Mouse (Mus musculus) CD4-positive, CD25-positive, alpha-beta regulatory T cell, adult 4 months (primary cell): Measurements from ENCODE around the gene Dyx1c1. TPM values are rescaled to one million over a fixed set of nuclear protein-coding genes. Genes with fewer than 3 reads are reported as not detected.

Experiments
- polyA plus RNA-seq, 2 experiments: library from polyadenylated mRNA; unstranded; fragments of 100-300 nt; shearing (Covaris generic); gene quantifications; one replicate each; pipeline ENCODE4 v1.2.1; 2017

Dyx1c1 gene
- polyA plus RNA-seq, 2 experiments from 2014 or later = 3.7 to 4.0 TPM

Other genes starting within 250 kb of the Dyx1c1 start
- under 1 TPM in 1 of 2 experiments, not detected in 1; 0.04 TPM for gene Prtg, start 151.9 kb upstream of the Dyx1c1 start, polyA plus RNA-seq
- not detected for gene Pygo1, start 33.1 kb upstream of the Dyx1c1 start, polyA plus RNA-seq
- gene Gm44503, start 67 bp downstream of the Dyx1c1 start, polyA plus RNA-seq = under 1 TPM in 1 of 2 experiments, not detected in 1; 0.27 TPM
- gene Ccpg1os, start 26.6 kb downstream of the Dyx1c1 start, polyA plus RNA-seq = 1 to 10 TPM; 5.7 to 9.5 TPM
- gene Ccpg1, start 26.6 kb downstream of the Dyx1c1 start, polyA plus RNA-seq = 100 to 1,000 TPM in 1 of 2 experiments, 10 to 100 TPM in 1; 85.9 to 106 TPM
- 10 to 100 TPM; 14.2 to 22.2 TPM for gene Pigb, start 81.6 kb downstream of the Dyx1c1 start, polyA plus RNA-seq
- 10 to 100 TPM; 34.9 to 86.7 TPM for gene Rab27a, start 86.1 kb downstream of the Dyx1c1 start, polyA plus RNA-seq
- under 1 TPM in 1 of 2 experiments, not detected in 1; 0.44 TPM for gene Khdc3, start 143.1 kb downstream of the Dyx1c1 start, polyA plus RNA-seq
- gene Gm20509, start 143.7 kb downstream of the Dyx1c1 start, polyA plus RNA-seq = not detected
- 10 to 100 TPM; 78.8 to 89.1 TPM for gene Rsl24d1, start 154.6 kb downstream of the Dyx1c1 start, polyA plus RNA-seq